Mouse (Mus musculus) forebrain, embryonic 10.5 days (tissue): ENCODE results near the gene Car10. TPM values are rescaled to one million over a fixed set of nuclear protein-coding genes. Genes with fewer than 3 reads are reported as not detected.

Experiments
- DNase-seq: peaks from one replicate; pipeline ENCODE4 v3.0.0-alpha.2; 2017; ENCODE audit warnings: low spot score; ENCODE audit errors: extremely low spot score
- H3K27ac ChIP-seq: fragments of 300-500 bp; sonication (generic); 2 replicates; pipeline ENCODE4 v1.5.1; 2016; ENCODE audit warnings: mild to moderate bottlenecking
- H3K27me3 ChIP-seq: fragments of 300-500 bp; sonication (generic); 2 replicates; pipeline ENCODE4 v1.6.1; 2016; ENCODE audit warnings: mild to moderate bottlenecking; ENCODE audit not compliant: poor library complexity, severe bottlenecking
- H3K36me3 ChIP-seq: fragments of 300-500 bp; sonication (generic); replicated peaks from 2 replicates; pipeline ENCODE4 v1.6.1; 2016; ENCODE audit warnings: mild to moderate bottlenecking, moderate library complexity
- H3K4me1 ChIP-seq: fragments of 300-500 bp; sonication (generic); 2 replicates; pipeline ENCODE4 v1.6.1; 2016
- H3K4me3 ChIP-seq: fragments of 300-500 bp; sonication (generic); 2 replicates; pipeline ENCODE4 v1.5.1; 2016; ENCODE audit warnings: mild to moderate bottlenecking, moderate library complexity
- H3K9me3 ChIP-seq: fragments of 300-500 bp; sonication (generic); 2 replicates; pipeline ENCODE4 v1.6.1; 2016; ENCODE audit warnings: mild to moderate bottlenecking, moderate library complexity
- WGBS: fragments of 180-500 bp; shearing (Covaris S2); methylation state at CpG from one replicate; pipeline ENCODE4 v1.1.7; 2016; 5-methylcytosine and 5-hydroxymethylcytosine counted together
- polyA plus RNA-seq: library from polyadenylated mRNA; unstranded; fragments of >200 nt; fragmentation: Nextera tagmentation; extraction: Ambion mirVana; gene quantifications from 2 replicates; pipeline ENCODE4 v1.2.1, GENCODE M21; 2016

Gene Car10
- polyA plus RNA-seq, 1 experiment from 2014 or later, result 0.41 TPM

GRCm38 (mm10) chr11:93522501-93522900 lies 424.7 kb downstream of the Car10 start:
- no peaks in the 10 kb centered on the region for H3K36me3 ChIP-seq
- H3K27me3 ChIP-seq, result no peaks in the 10 kb centered on the region
- DNase-seq, result no peak
- no peaks in the 10 kb centered on the region for H3K4me1 ChIP-seq
- H3K9me3 ChIP-seq, result no peaks in the 10 kb centered on the region
- 81% methylated on average over 3 of the region's 3 CpGs for WGBS
- no peak overlapping the region for H3K4me3 ChIP-seq
- H3K27ac ChIP-seq, result no peak overlapping the region

DNA sequence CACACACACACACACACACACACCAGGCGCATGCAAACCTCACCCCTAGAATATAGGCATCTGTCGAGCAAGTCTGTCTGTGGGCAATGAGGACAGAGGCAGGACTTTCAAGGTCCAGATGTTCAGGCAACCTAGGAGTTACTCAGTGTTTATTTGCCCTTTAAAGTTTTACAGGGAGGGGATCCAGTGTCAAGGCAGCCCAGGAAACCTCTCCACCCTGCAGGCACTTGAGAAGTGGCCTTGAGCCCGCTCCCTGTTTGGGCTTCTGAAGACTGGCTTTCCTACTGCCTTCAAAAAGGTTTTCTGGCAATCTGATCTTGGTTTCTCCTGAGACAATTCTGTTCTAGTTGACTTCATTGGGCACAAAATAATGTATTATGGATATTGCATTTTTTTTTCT lies 428.1 kb downstream of the Car10 start:
- H3K27ac ChIP-seq, result no peak overlapping the region
- DNase-seq, result no peak
- no peak overlapping the region for H3K4me3 ChIP-seq
- no peaks in the 10 kb centered on the region for H3K36me3 ChIP-seq
- no peaks in the 10 kb centered on the region for H3K27me3 ChIP-seq
- no peaks in the 10 kb centered on the region for H3K4me1 ChIP-seq
- WGBS, result 89% methylated on average over 3 of the region's 3 CpGs
- no peaks in the 10 kb centered on the region for H3K9me3 ChIP-seq

GRCm38 (mm10) chr11:93531029-93531680 lies 433.3 kb downstream of the Car10 start:
- Histone ChIP-seq H3K27ac (no peak overlapping the region), H3K4me3 (no peak overlapping the region), H3K27me3 (no peaks in the 10 kb centered on the region), H3K36me3 (no peaks in the 10 kb centered on the region), H3K4me1 (no peaks in the 10 kb centered on the region), H3K9me3 (no peaks in the 10 kb centered on the region)
- no peak for DNase-seq
- WGBS, result 84% methylated on average over 7 of the region's 7 CpGs

DNA sequence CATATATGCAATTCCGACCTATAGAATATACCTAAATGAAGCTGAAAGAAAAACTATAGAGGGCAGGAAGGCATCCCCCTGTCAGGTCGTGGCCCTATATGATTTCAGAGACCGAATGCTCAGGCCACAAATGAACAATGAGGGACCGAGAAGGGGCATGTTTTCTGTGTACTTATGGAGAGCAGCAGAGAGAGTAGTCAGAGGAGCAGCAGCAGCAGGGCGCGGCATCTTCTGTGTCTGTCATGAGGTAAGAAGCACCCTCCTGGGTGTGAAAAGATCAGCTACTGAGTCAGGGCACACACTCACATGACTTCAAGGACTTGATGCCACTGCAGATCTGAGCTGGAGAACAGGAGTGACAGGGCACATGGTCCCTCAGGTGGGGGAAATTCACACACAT lies 438.4 kb downstream of the Car10 start:
- DNase-seq, result no peak
- Histone ChIP-seq H3K27me3 (no peaks in the 10 kb centered on the region), H3K27ac (no peak overlapping the region), H3K9me3 (no peaks in the 10 kb centered on the region), H3K4me3 (no peak overlapping the region), H3K36me3 (no peaks in the 10 kb centered on the region), H3K4me1 (no peaks in the 10 kb centered on the region)
- 89% methylated on average over 6 of the region's 6 CpGs for WGBS

GRCm38 (mm10) chr11:93548904-93549303 lies 451.1 kb downstream of the Car10 start:
- H3K9me3 ChIP-seq, result no peaks in the 10 kb centered on the region
- H3K27ac ChIP-seq, result no peak overlapping the region
- 74% methylated on average over 5 of the region's 5 CpGs for WGBS
- no peaks in the 10 kb centered on the region for H3K27me3 ChIP-seq
- no peaks in the 10 kb centered on the region for H3K4me1 ChIP-seq
- H3K36me3 ChIP-seq, result no peaks in the 10 kb centered on the region
- H3K4me3 ChIP-seq, result no peak overlapping the region
- DNase-seq, result no peak

- Histone ChIP-seq H3K36me3 (no peaks in the 10 kb centered on the region), H3K27me3 (no peaks in the 10 kb centered on the region), H3K9me3 (no peaks in the 10 kb centered on the region), H3K4me1 (peaks cover 3% of the 10 kb centered on the region; the same call in 1 of the 2 replicates), H3K27ac (no peak overlapping the region), H3K4me3 (no peak overlapping the region)
- 5% methylated on average over 3 of the region's 3 CpGs for WGBS
- DNase-seq, result peak; percentile 25
Observed at GRCm38 (mm10) chr11:93550908-93551307, 453.1 kb downstream of the Car10 start.

DNA sequence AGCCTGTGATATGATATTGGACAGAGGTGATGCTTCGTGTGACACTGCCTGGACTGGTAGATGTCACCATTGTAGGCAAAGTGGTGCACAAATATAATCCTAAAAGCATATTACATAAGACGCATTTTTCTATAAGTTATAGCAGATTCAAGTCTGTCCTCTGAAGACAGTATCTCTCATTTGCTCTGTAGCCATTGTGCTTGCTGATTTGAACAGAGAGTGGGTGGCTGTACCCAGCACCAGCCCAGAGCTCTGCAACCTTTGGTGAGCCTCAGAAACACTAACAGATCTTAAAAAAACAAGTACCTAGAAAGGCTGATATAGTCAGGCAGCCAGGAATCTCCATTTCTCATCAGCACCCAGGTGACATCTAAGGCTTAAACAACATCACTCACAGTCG lies 461.3 kb downstream of the Car10 start:
- Histone ChIP-seq H3K36me3 (no peaks in the 10 kb centered on the region), H3K4me1 (peaks cover 16% of the 10 kb centered on the region), H3K27me3 (no peaks in the 10 kb centered on the region), H3K4me3 (no peak overlapping the region), H3K9me3 (no peaks in the 10 kb centered on the region), H3K27ac (no peak overlapping the region)
- no peak for DNase-seq
- WGBS, result 89% methylated on average over 3 of the region's 3 CpGs

- no peak for DNase-seq
- no peaks in the 10 kb centered on the region for H3K36me3 ChIP-seq
- no peak overlapping the region for H3K27ac ChIP-seq
- peaks cover 12% of the 10 kb centered on the region for H3K4me1 ChIP-seq
- H3K9me3 ChIP-seq, result no peaks in the 10 kb centered on the region
- 82% methylated on average over 7 of the region's 7 CpGs for WGBS
- no peak overlapping the region for H3K4me3 ChIP-seq
- H3K27me3 ChIP-seq, result no peaks in the 10 kb centered on the region
Observed at GRCm38 (mm10) chr11:93560570-93560969, 462.7 kb downstream of the Car10 start.

GRCm38 (mm10) chr11:93562330-93562865 lies 464.6 kb downstream of the Car10 start:
- H3K4me1 ChIP-seq, result peaks cover 12% of the 10 kb centered on the region
- H3K27me3 ChIP-seq, result no peaks in the 10 kb centered on the region
- H3K27ac ChIP-seq, result no peak overlapping the region
- H3K36me3 ChIP-seq, result no peaks in the 10 kb centered on the region
- DNase-seq, result no peak
- no peak overlapping the region for H3K4me3 ChIP-seq
- H3K9me3 ChIP-seq, result no peaks in the 10 kb centered on the region

DNA sequence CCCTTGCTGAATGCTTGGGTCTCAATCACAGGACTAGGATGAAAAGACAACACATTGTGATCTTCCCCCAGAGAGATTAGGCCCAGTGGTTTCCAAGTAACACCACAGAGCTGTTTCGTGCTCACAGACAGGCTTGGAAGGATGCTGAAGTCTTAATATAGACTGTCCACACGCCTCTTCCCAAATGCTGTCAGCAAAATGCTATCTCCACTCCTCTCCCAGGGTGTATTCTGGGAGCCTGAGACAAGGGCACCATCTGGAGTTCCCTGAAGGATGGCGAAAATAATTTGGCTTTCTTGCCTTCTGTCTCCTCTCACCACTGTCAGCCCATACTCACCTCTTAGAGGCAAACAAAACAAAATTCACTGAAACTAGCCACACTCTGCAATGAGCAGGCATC lies 467.9 kb downstream of the Car10 start:
- Histone ChIP-seq H3K36me3 (no peaks in the 10 kb centered on the region), H3K4me3 (no peak overlapping the region), H3K27me3 (no peaks in the 10 kb centered on the region), H3K27ac (no peak overlapping the region), H3K9me3 (no peaks in the 10 kb centered on the region), H3K4me1 (peaks cover 9% of the 10 kb centered on the region)
- no peak for DNase-seq
- WGBS, result 88% methylated on average over 3 of the region's 3 CpGs

DNA sequence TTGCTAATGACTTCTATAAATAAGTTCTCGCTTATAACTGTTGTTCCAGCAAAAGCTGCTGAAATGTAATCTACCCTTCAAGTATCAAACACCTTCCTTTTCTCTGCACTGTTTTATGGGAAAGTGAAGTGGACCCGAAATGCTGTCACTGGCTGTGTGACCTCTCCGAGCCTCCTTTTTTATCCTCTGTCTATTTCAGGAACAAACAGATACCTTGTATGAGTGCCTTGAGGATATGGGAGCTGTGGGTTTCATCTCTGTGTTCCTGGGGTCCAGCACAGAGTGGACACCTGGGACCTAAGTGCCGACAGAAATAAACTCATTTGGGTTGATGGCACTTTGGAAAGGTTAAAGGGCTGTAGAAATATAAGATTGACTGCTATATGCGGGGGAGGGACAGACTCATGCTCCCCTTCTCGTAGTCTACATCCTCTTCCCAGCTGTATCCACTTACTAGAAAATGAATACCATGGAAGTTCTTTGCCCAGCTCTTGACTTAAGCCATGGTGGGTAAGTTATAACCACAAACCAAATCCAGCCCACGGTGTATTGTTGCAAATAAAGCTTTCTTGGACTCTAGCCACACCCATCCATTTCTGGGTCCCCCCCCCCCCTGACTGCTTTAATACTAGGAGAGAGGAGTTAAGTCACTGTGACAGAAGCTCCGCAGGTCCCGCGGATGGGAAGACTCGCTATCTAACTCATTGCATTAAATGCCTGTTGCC lies 474.3 kb downstream of the Car10 start:
- Histone ChIP-seq H3K9me3 (no peaks in the 10 kb centered on the region), H3K36me3 (no peaks in the 10 kb centered on the region), H3K4me3 (no peak overlapping the region), H3K4me1 (no peaks in the 10 kb centered on the region), H3K27me3 (no peaks in the 10 kb centered on the region), H3K27ac (no peak overlapping the region)
- no peak for DNase-seq
- WGBS, result 84% methylated on average over 11 of the region's 11 CpGs

- WGBS, result 97% methylated on average over 2 of the region's 2 CpGs
- no peaks in the 10 kb centered on the region for H3K27me3 ChIP-seq
- H3K27ac ChIP-seq, result no peak overlapping the region
- DNase-seq, result no peak
- no peaks in the 10 kb centered on the region for H3K9me3 ChIP-seq
- no peaks in the 10 kb centered on the region for H3K4me1 ChIP-seq
- no peaks in the 10 kb centered on the region for H3K36me3 ChIP-seq
- no peak overlapping the region for H3K4me3 ChIP-seq
Observed at GRCm38 (mm10) chr11:93577441-93577840, 479.6 kb downstream of the Car10 start.

- 95% methylated on average over 1 of the region's 1 CpGs for WGBS
- H3K36me3 ChIP-seq, result no peaks in the 10 kb centered on the region
- no peaks in the 10 kb centered on the region for H3K27me3 ChIP-seq
- H3K4me3 ChIP-seq, result no peak overlapping the region
- no peak for DNase-seq
- no peak overlapping the region for H3K27ac ChIP-seq
- no peaks in the 10 kb centered on the region for H3K9me3 ChIP-seq
- no peaks in the 10 kb centered on the region for H3K4me1 ChIP-seq
Observed at GRCm38 (mm10) chr11:93579626-93580025, 481.8 kb downstream of the Car10 start.
